Mouse (Mus musculus): Measurements from ENCODE around the gene Gm21985. TPM values are rescaled to one million over a fixed set of nuclear protein-coding genes. Genes with fewer than 3 reads are reported as not detected.

Gm21985 gene
- polyA plus RNA-seq, 1 experiment from 2014 or later: not detected

- H3K27ac ChIP-seq (ENCODE audit: low read depth, low read length): peak within 1 kb of the TSS; percentile 55; the same call in 1 of the 2 replicates
- peak within 1 kb of the TSS; percentile 68 for H3K4me3 ChIP-seq (ENCODE audit: low read depth, low read length)
- H3K27me3 ChIP-seq (ENCODE audit: control insufficient read depth, insufficient read depth, low read length): no peaks in the 10 kb centered on the region
- H3K4me1 ChIP-seq (ENCODE audit: control insufficient read depth, insufficient read depth, low read length): peaks cover 15% of the 10 kb centered on the region
- peak; percentile 64 for ATAC-seq (ENCODE audit: low read depth)
- H3K9ac ChIP-seq (replicated peaks; ENCODE audit: low read depth, low read length): peak within 1 kb of the TSS; percentile 64
- WGBS: under 1% methylated on average over 36 of the region's 36 CpGs
- no peaks in the 10 kb centered on the region for H3K9me3 ChIP-seq (ENCODE audit: control insufficient read depth, low read length)
- no peaks in the 10 kb centered on the region for H3K36me3 ChIP-seq (ENCODE audit: control insufficient read depth, insufficient read depth, low read length)
- peak within 1 kb of the TSS; percentile 53 for H3K4me2 ChIP-seq (ENCODE audit: low read depth, low read length)
Observed at GRCm38 (mm10) chr2:112261748-112262653, 4.1 kb upstream of the Gm21985 start, which contains the start of gene Nop10. Gene Nop10, plus strand, starts transcription at chr2:112261926.

- Histone ChIP-seq H3K4me2 (ENCODE audit: low read depth, low read length) (peak overlapping the region; percentile 53), H3K27ac (ENCODE audit: low read depth, low read length) (no peak overlapping the region), H3K9me3 (ENCODE audit: control insufficient read depth, low read length) (no peaks in the 10 kb centered on the region), H3K4me3 (ENCODE audit: low read depth, low read length) (peak overlapping the region; percentile 68), H3K9ac (replicated peaks; ENCODE audit: low read depth, low read length) (peak overlapping the region; percentile 64; the same call in 1 of the 2 replicates), H3K27me3 (ENCODE audit: control insufficient read depth, insufficient read depth, low read length) (no peaks in the 10 kb centered on the region), H3K36me3 (ENCODE audit: control insufficient read depth, insufficient read depth, low read length) (no peaks in the 10 kb centered on the region), H3K4me1 (ENCODE audit: control insufficient read depth, insufficient read depth, low read length) (peaks cover 22% of the 10 kb centered on the region)
- 35% methylated on average over 4 of the region's 4 CpGs for WGBS
- no peak for ATAC-seq (ENCODE audit: low read depth)
Observed at GRCm38 (mm10) chr2:112262779-112263295, 3.3 kb upstream of the Gm21985 start.

GRCm38 (mm10) chr2:112264364-112264763 lies 1.8 kb upstream of the Gm21985 start:
- Histone ChIP-seq H3K27ac (ENCODE audit: low read depth, low read length) (no peak overlapping the region), H3K4me1 (ENCODE audit: control insufficient read depth, insufficient read depth, low read length) (peaks cover 26% of the 10 kb centered on the region), H3K4me3 (ENCODE audit: low read depth, low read length) (no peak overlapping the region), H3K9ac (replicated peaks; ENCODE audit: low read depth, low read length) (no peak overlapping the region), H3K4me2 (ENCODE audit: low read depth, low read length) (no peak overlapping the region), H3K27me3 (ENCODE audit: control insufficient read depth, insufficient read depth, low read length) (no peaks in the 10 kb centered on the region), H3K36me3 (ENCODE audit: control insufficient read depth, insufficient read depth, low read length) (no peaks in the 10 kb centered on the region), H3K9me3 (ENCODE audit: control insufficient read depth, low read length) (no peaks in the 10 kb centered on the region)
- WGBS: 75% methylated on average over 4 of the region's 4 CpGs
- no peak for ATAC-seq (ENCODE audit: low read depth)

GRCm38 (mm10) chr2:112265448-112266241 lies 469 bp upstream of the Gm21985 start, which contains the start of gene Slc12a6:
Gene Slc12a6, plus strand, starts transcription at chr2:112265825.
- Histone ChIP-seq H3K9ac (replicated peaks; ENCODE audit: low read depth, low read length) (peak within 1 kb of the TSS; percentile 85), H3K9me3 (ENCODE audit: control insufficient read depth, low read length) (no peaks in the 10 kb centered on the region), H3K4me3 (ENCODE audit: low read depth, low read length) (peak within 1 kb of the TSS; percentile 80), H3K4me2 (ENCODE audit: low read depth, low read length) (peak within 1 kb of the TSS; percentile 60), H3K27me3 (ENCODE audit: control insufficient read depth, insufficient read depth, low read length) (no peaks in the 10 kb centered on the region), H3K27ac (ENCODE audit: low read depth, low read length) (peak within 1 kb of the TSS; percentile 91), H3K4me1 (ENCODE audit: control insufficient read depth, insufficient read depth, low read length) (peaks cover 26% of the 10 kb centered on the region), H3K36me3 (ENCODE audit: control insufficient read depth, insufficient read depth, low read length) (no peaks in the 10 kb centered on the region)
- under 1% methylated on average over 73 of the region's 85 CpGs for WGBS
- ATAC-seq (ENCODE audit: low read depth): peak; percentile 94

- Histone ChIP-seq H3K36me3 (ENCODE audit: control insufficient read depth, insufficient read depth, low read length) (no peaks in the 10 kb centered on the region), H3K27me3 (ENCODE audit: control insufficient read depth, insufficient read depth, low read length) (no peaks in the 10 kb centered on the region), H3K4me3 (ENCODE audit: low read depth, low read length) (peak overlapping the region; percentile 80), H3K4me2 (ENCODE audit: low read depth, low read length) (peak overlapping the region; percentile 60), H3K9ac (replicated peaks; ENCODE audit: low read depth, low read length) (peak overlapping the region; percentile 85; the same call in 1 of the 2 replicates), H3K9me3 (ENCODE audit: control insufficient read depth, low read length) (no peaks in the 10 kb centered on the region), H3K4me1 (ENCODE audit: control insufficient read depth, insufficient read depth, low read length) (peaks cover 26% of the 10 kb centered on the region), H3K27ac (ENCODE audit: low read depth, low read length) (no peak overlapping the region)
- no peak for ATAC-seq (ENCODE audit: low read depth)
- 30% methylated on average over 10 of the region's 10 CpGs for WGBS
Observed at GRCm38 (mm10) chr2:112266780-112267179, 666 bp downstream of the Gm21985 start.

GRCm38 (mm10) chr2:112267547-112268269 lies 1.6 kb downstream of the Gm21985 start:
- no peak for ATAC-seq (ENCODE audit: low read depth)
- Histone ChIP-seq H3K4me1 (ENCODE audit: control insufficient read depth, insufficient read depth, low read length) (peaks cover 24% of the 10 kb centered on the region), H3K27me3 (ENCODE audit: control insufficient read depth, insufficient read depth, low read length) (no peaks in the 10 kb centered on the region), H3K27ac (ENCODE audit: low read depth, low read length) (no peak overlapping the region), H3K9ac (replicated peaks; ENCODE audit: low read depth, low read length) (no peak overlapping the region), H3K4me3 (ENCODE audit: low read depth, low read length) (0 out of 2 replicates have a peak overlapping the region, but pooled peaks have one; percentile 80), H3K36me3 (ENCODE audit: control insufficient read depth, insufficient read depth, low read length) (no peaks in the 10 kb centered on the region), H3K4me2 (ENCODE audit: low read depth, low read length) (peak overlapping the region; percentile 60), H3K9me3 (ENCODE audit: control insufficient read depth, low read length) (no peaks in the 10 kb centered on the region)
- WGBS: 82% methylated on average over 8 of the region's 8 CpGs

GRCm38 (mm10) chr2:112270011-112270410 lies 3.9 kb downstream of the Gm21985 start:
- Histone ChIP-seq H3K36me3 (ENCODE audit: control insufficient read depth, insufficient read depth, low read length) (no peaks in the 10 kb centered on the region), H3K9ac (replicated peaks; ENCODE audit: low read depth, low read length) (no peak overlapping the region), H3K9me3 (ENCODE audit: control insufficient read depth, low read length) (no peaks in the 10 kb centered on the region), H3K27ac (ENCODE audit: low read depth, low read length) (no peak overlapping the region), H3K4me3 (ENCODE audit: low read depth, low read length) (no peak overlapping the region), H3K4me1 (ENCODE audit: control insufficient read depth, insufficient read depth, low read length) (peaks cover 17% of the 10 kb centered on the region), H3K27me3 (ENCODE audit: control insufficient read depth, insufficient read depth, low read length) (no peaks in the 10 kb centered on the region), H3K4me2 (ENCODE audit: low read depth, low read length) (no peak overlapping the region)
- no peak for ATAC-seq (ENCODE audit: low read depth)
- 85% methylated on average over 2 of the region's 2 CpGs for WGBS

- ATAC-seq (ENCODE audit: low read depth): no peak
- H3K9me3 ChIP-seq (ENCODE audit: control insufficient read depth, low read length): no peaks in the 10 kb centered on the region
- H3K27ac ChIP-seq (ENCODE audit: low read depth, low read length): no peak overlapping the region
- H3K36me3 ChIP-seq (ENCODE audit: control insufficient read depth, insufficient read depth, low read length): no peaks in the 10 kb centered on the region
- no peak overlapping the region for H3K4me3 ChIP-seq (ENCODE audit: low read depth, low read length)
- peaks cover 4% of the 10 kb centered on the region; the same call in 1 of the 2 replicates for H3K4me1 ChIP-seq (ENCODE audit: control insufficient read depth, insufficient read depth, low read length)
- no peak overlapping the region for H3K9ac ChIP-seq (replicated peaks; ENCODE audit: low read depth, low read length)
- H3K4me2 ChIP-seq (ENCODE audit: low read depth, low read length): no peak overlapping the region
- whole genome bisulfite sequencing: 100% methylated on average over 2 of the region's 2 CpGs
- no peaks in the 10 kb centered on the region for H3K27me3 ChIP-seq (ENCODE audit: control insufficient read depth, insufficient read depth, low read length)
Observed at GRCm38 (mm10) chr2:112272909-112273308, 6.8 kb downstream of the Gm21985 start.
